Mouse (Mus musculus) thymus, adult 2 months (tissue): ENCODE results near the gene Dcpp2. TPM values are rescaled to one million over a fixed set of nuclear protein-coding genes. Genes with fewer than 3 reads are reported as not detected.
"Not testable (repeated sequence)": the region's sequence is repeated elsewhere in the genome, so short reads cannot be mapped to it uniquely, and the experiment has no call there.

Experiments
- DNase-seq: peaks from one replicate; pipeline ENCODE4 v3.0.0; 2021
- H3K27ac ChIP-seq: fragments of 200-500 bp; 2 replicates; pipeline ENCODE4 v1.5.1; 2012; ENCODE audit warnings: low read length, control low read depth; ENCODE audit not compliant: control insufficient read depth, insufficient read depth
- H3K27me3 ChIP-seq: fragments of 200-500 bp; 2 replicates; pipeline ENCODE4 v1.6.1; 2012; ENCODE audit warnings: mild to moderate bottlenecking, low read length, moderate library complexity, mixed read lengths; ENCODE audit not compliant: control insufficient read depth, insufficient read depth
- H3K36me3 ChIP-seq: fragments of 200-500 bp; 2 replicates; pipeline ENCODE4 v1.6.1; 2012; ENCODE audit warnings: mild to moderate bottlenecking, low read length, moderate library complexity; ENCODE audit not compliant: control insufficient read depth, insufficient read depth
- H3K4me1 ChIP-seq: fragments of 200-500 bp; replicated peaks from 2 replicates; pipeline ENCODE4 v1.6.1; 2012; ENCODE audit warnings: low read length; ENCODE audit not compliant: control insufficient read depth, insufficient read depth
- H3K4me3 ChIP-seq: fragments of 200-500 bp; 2 replicates; pipeline ENCODE4 v1.5.1; 2012; ENCODE audit warnings: mild to moderate bottlenecking, low read length, control low read depth, moderate library complexity; ENCODE audit not compliant: control insufficient read depth, insufficient read depth
- CTCF ChIP-seq: fragments of 200-500 bp; IDR thresholded peaks from 2 replicates; pipeline ENCODE4 v1.5.1; 2012; ENCODE audit warnings: mild to moderate bottlenecking, control low read depth, low read length, moderate library complexity, borderline replicate concordance; ENCODE audit not compliant: control insufficient read depth, poor library complexity, insufficient read depth; ENCODE audit errors: extremely low read depth
- POLR2A ChIP-seq: fragments of 200-500 bp; IDR thresholded peaks from 2 replicates; pipeline ENCODE4 v1.6.1; 2012; ENCODE audit warnings: mild to moderate bottlenecking, low read length, control low read depth, moderate library complexity; ENCODE audit not compliant: control insufficient read depth, poor library complexity, insufficient read depth; ENCODE audit errors: extremely low read depth
- WGBS: fragments of 180-500 bp; shearing (Covaris S2); methylation state at CpG from one replicate; pipeline ENCODE4 v1.1.7; 2018; 5-methylcytosine and 5-hydroxymethylcytosine counted together
- polyA plus RNA-seq: library from polyadenylated mRNA; depleted of rRNA; stranded (reverse); fragments of >200 nt; gene quantifications from 2 replicates; pipeline ENCODE4 v1.2.3, GENCODE M21; 2012

Gene Dcpp2
- polyA plus RNA-seq, 1 experiment = 0.35 TPM

DNA sequence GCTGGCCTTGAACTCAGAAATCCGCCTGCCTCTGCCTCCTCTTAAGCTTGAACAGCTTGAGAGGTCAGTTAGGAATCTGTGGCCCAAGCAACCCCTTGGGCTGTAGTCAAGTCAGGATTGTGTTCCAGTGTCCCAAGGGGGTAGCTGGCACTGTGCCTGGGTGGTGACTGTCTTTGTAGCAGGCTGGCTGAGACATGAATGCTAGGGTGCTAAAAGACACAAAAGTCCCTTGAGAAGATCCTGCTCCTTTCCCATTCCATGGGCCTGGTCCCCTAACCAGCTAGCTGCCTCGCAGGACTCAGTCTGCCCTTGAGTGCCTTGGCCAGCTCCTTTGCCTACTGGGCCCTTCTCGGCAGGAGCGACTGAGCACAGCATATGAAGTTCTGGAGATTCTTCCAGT is 17.8 kb upstream of the Dcpp2 start:
- H3K4me1 ChIP-seq = peaks cover 9% of the 10 kb centered on the region
- no peaks in the 10 kb centered on the region; the same call in 1 of the 2 replicates for H3K27me3 ChIP-seq
- TF ChIP-seq POLR2A (no peak), CTCF (no peak)
- WGBS = 93% methylated on average over 4 of the region's 4 CpGs
- DNase-seq = no peak
- no peak overlapping the region for H3K4me3 ChIP-seq
- no peaks in the 10 kb centered on the region for H3K36me3 ChIP-seq
- no peak overlapping the region for H3K27ac ChIP-seq

DNA sequence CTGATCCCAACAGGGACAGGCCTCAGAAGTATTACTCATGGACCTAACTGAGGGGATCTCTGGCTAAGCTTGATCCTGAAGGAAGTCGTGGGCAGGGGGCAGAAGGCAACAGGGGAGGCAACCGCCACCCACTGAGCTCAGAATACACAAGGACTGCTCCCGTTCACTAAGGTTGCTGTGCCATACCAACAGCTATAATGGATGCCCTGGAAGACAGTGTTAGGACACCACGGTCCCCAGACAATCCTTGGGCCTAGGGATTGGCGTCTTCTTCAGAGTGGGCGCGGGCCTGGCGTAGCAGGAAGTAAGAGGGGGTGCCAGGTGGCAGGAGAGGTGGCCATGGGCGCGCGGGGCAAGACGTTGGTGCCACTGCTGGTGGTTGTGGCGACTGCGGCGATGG is 12.9 kb upstream of the Dcpp2 start, which contains the start of gene Prss21:
TSS of gene Prss21 (plus strand) at position 301 of the 400 bp plus-strand sequence.
- Histone ChIP-seq H3K4me1 (no peaks in the 10 kb centered on the region), H3K27ac (no peak within 1 kb of the TSS), H3K36me3 (no peaks in the 10 kb centered on the region), H3K4me3 (no peak within 1 kb of the TSS), H3K27me3 (no peaks in the 10 kb centered on the region)
- WGBS = 88% methylated on average over 15 of the region's 15 CpGs
- no peak for TF ChIP-seq POLR2A
- TF ChIP-seq CTCF = no peak
- no peak for DNase-seq

DNA sequence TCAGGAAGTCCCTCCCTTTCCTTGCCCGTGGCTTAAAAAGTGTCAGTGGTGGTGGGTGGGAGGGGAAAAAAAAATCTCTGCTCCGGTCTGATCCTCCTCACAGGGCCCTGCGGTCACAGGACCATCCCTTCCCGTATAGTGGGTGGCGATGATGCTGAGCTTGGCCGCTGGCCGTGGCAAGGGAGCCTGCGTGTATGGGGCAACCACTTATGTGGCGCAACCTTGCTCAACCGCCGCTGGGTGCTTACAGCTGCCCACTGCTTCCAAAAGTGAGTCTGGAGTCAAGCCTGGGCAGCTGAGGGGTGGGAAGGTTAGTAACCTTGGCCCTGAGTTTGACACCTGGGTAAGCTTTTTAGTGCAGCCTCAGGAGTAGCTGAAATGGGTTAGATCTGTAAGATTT is 12.2 kb upstream of the Dcpp2 start:
- 91% methylated on average over 11 of the region's 11 CpGs for WGBS
- H3K36me3 ChIP-seq = no peaks in the 10 kb centered on the region

DNA sequence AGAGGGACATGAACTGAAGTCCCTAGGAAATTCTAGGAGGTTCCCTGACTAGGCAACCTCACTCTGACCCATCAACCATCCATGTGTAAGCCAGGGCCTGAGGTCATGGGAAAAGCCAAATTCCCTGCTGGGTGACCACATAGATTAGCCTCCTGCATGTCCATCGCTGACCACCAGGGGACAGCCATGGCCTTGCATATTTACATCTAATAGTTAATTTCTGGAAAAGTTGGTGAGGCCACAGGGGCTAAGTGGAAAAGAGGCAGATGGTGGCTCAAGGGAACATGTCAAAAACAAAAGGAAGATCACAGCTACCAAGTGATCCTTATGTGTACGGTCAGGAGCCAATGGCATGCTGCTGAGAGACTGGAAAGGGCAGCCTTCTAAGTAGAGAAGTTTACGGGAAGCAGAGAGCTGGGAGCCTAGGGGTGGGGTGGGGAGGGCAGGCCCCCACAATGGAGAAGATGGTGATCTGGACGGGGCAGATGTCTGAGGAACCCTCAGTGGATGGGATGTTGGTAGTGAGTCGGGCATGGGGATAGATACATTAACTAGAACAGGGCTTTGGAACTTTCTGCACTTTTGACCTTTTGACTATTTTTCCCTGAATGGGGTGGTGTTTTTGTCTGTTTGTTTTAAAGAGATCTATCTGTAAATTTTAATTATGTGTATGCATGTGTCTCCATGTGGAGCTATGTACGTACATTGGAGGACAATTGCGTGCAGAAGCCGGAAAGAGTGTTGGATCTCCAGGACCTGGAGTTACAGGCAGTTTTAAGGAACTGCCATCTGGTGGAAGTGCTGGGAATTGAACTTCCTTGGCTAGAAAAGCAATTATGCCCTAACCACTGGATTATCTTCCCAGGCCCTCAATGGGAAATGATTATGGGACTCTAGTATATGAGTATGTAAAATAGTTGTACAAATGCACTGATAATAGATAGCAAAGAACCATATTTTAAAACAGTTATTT is 6.5 kb upstream of the Dcpp2 start:
- no peak overlapping the region for H3K4me3 ChIP-seq
- WGBS = 71% methylated on average over 8 of the region's 8 CpGs
- DNase-seq = no peak
- no peak overlapping the region for H3K27ac ChIP-seq
- H3K4me1 ChIP-seq = no peaks in the 10 kb centered on the region
- H3K36me3 ChIP-seq = no peaks in the 10 kb centered on the region
- H3K27me3 ChIP-seq = no peaks in the 10 kb centered on the region
- no peak for TF ChIP-seq POLR2A
- no peak for TF ChIP-seq CTCF

More for the DNA sequence above, 12.2 kb upstream of the Dcpp2 start:
- H3K4me1 ChIP-seq = no peaks in the 10 kb centered on the region
- no peak for DNase-seq
- no peaks in the 10 kb centered on the region for H3K27me3 ChIP-seq
- no peak overlapping the region for H3K27ac ChIP-seq
- TF ChIP-seq CTCF (no peak), POLR2A (no peak)
- no peak overlapping the region for H3K4me3 ChIP-seq

DNA sequence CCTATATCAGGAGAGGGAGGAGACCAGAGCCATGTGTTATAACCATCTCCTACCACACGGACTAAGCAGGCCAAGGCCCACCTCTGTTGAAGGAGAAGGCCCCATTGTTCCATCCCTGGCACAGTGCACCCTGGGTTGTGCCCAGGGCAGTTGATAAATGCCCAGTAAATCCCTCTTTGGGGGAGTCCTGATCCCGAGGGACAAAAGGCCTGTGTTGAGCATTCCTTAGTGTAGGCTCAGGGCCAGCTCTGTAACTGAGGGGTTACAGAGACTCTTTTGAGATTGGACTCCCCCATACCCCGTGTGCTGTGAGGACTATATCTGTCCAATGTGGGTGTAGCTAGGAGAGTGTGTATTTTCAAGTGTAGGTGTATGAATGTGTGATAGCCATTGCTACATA is 3.9 kb upstream of the Dcpp2 start:
- 87% methylated on average over 3 of the region's 3 CpGs for whole genome bisulfite sequencing
- no peak for TF ChIP-seq POLR2A
- no peak for TF ChIP-seq CTCF
- H3K4me3 ChIP-seq = no peak overlapping the region
- H3K27me3 ChIP-seq = no peaks in the 10 kb centered on the region
- no peak for DNase-seq
- H3K4me1 ChIP-seq = no peaks in the 10 kb centered on the region
- H3K36me3 ChIP-seq = no peaks in the 10 kb centered on the region
- no peak overlapping the region for H3K27ac ChIP-seq

DNA sequence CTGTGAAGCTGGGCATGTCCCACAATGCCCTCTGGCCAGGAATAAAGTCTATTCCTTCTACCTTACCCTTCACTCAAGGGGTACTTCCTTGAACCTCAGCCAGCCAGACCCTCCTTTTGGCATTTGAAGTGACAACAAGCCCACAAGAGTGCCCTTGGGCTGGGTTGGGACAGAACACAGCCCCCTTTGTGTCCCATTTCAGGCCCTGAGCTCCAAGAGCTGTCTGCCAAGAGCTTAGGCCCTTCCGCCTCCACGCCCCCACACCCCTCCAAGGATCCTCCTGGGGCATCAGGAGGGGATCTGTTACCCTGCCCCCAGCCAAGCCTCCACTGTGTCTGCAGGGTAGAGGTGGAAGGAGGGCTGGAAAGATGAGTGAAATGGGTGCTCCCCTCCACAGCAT is 3.5 kb upstream of the Dcpp2 start:
- 97% methylated on average over 2 of the region's 2 CpGs for WGBS

DNA sequence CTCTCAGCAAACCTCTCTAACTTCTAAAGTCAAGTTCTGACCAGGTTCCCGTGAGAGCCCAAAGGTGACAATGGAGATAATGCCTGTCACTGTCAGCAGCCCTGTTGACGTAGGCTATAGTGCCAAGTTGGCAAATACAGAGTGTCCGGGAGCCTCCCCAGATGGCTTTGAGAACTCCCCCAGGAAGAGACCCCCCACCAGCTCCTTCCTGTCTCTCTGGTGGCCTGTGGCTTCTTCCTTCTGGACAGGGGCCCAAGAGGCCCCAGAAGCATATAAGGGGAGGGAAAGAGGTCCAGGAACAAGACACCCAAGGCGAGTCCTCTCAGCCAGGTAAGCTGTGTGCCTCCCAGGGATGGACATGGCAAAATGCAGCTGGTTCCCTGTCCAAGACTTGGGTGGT is 36.5 kb downstream of the Dcpp2 start, which contains the start of gene Dcpp3:
TSS of gene Dcpp3 (plus strand) at position 301 of the 400 bp plus-strand sequence.
- H3K27me3 ChIP-seq, H3K4me1 ChIP-seq, H3K36me3 ChIP-seq, H3K4me3 ChIP-seq, H3K27ac ChIP-seq, DNase-seq: not testable (repeated sequence)
- WGBS = 66% methylated on average over 4 of the region's 4 CpGs

More for the DNA sequence above, 3.5 kb upstream of the Dcpp2 start:
- no peak for DNase-seq
- no peaks in the 10 kb centered on the region for H3K36me3 ChIP-seq
- H3K27ac ChIP-seq = no peak overlapping the region
- no peaks in the 10 kb centered on the region for H3K4me1 ChIP-seq
- TF ChIP-seq POLR2A (no peak), CTCF (no peak)
- no peak overlapping the region for H3K4me3 ChIP-seq
- H3K27me3 ChIP-seq = no peaks in the 10 kb centered on the region
